Mouse (Mus musculus) kidney, adult 2 months (tissue): ENCODE measurements around the gene Yeats2. TPM values are rescaled to one million over a fixed set of nuclear protein-coding genes. Genes with fewer than 3 reads are reported as not detected.
A peak's percentile ranks its signal among the peaks of the same experiment; 100 is the strongest.

ENCODE experiments used
- DNase-seq: peaks from one replicate; pipeline ENCODE4 v3.0.0; 2021
- H3K27ac ChIP-seq: fragments of 200-500 bp; 2 replicates; pipeline ENCODE4 v1.5.1; 2012; ENCODE audit warnings: low read depth, low read length, control low read depth, inconsistent platforms; ENCODE audit not compliant: insufficient read depth
- H3K27me3 ChIP-seq: fragments of 200-500 bp; replicated peaks from 2 replicates; pipeline ENCODE4 v1.6.1; 2012; ENCODE audit warnings: mild to moderate bottlenecking, moderate library complexity, low read length, inconsistent platforms; ENCODE audit not compliant: control insufficient read depth, insufficient read depth
- H3K36me3 ChIP-seq: fragments of 200-500 bp; 2 replicates; pipeline ENCODE4 v1.6.1; 2012; ENCODE audit warnings: mild to moderate bottlenecking, moderate library complexity, low read length, inconsistent platforms; ENCODE audit not compliant: control insufficient read depth, insufficient read depth
- H3K4me1 ChIP-seq: fragments of 200-500 bp; 2 replicates; pipeline ENCODE4 v1.6.1; 2011; ENCODE audit warnings: low read length; ENCODE audit not compliant: control insufficient read depth, insufficient read depth
- H3K4me3 ChIP-seq: fragments of 200-500 bp; 2 replicates; pipeline ENCODE4 v1.5.1; 2011; ENCODE audit warnings: mild to moderate bottlenecking, low read depth, low read length, control low read depth; ENCODE audit not compliant: insufficient read depth
- CTCF ChIP-seq: fragments of 200-500 bp; conservative IDR thresholded peaks from 2 replicates; pipeline ENCODE4 v1.5.1; 2011; ENCODE audit warnings: low read depth, mild to moderate bottlenecking, control low read depth, low read length, moderate library complexity, mixed read lengths; ENCODE audit not compliant: insufficient read depth, insufficient read length
- POLR2A ChIP-seq: fragments of 200-500 bp; IDR thresholded peaks from one replicate; pipeline ENCODE4 v1.6.1; 2011; ENCODE audit warnings: low read depth, low read length, control low read depth
- WGBS: fragments of 180-500 bp; shearing (Covaris S2); methylation state at CpG from one replicate; pipeline ENCODE4 v1.1.7; 2018; 5-methylcytosine and 5-hydroxymethylcytosine counted together
- polyA plus RNA-seq: library from polyadenylated mRNA; depleted of rRNA; stranded (reverse); fragments of >200 nt; gene quantifications from 2 replicates; pipeline ENCODE4 v1.2.3, GENCODE M21; 2012

Gene Yeats2
- polyA plus RNA-seq, 1 experiment: 11.9 TPM

DNA sequence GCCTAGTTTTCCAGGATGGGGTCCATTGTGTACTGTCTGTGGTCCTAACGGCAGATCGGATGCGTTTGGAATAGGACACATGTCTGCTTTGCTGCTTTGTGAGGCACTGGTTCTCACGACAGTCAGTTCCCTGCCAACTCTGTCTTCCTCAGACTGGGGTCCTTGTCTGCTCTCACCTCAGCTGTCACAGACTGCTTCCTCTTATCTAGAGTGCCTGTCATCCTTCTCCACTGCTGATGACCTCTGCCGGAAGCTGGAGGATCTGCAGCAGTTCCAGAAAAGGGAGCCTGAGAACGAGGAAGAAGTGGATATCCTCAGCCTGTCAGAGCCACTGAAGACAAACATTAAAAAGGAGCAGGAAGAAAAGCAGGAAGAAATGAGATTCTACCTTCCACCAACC, 86.6 kb downstream of the Yeats2 start:
- H3K4me3 ChIP-seq: no peak overlapping the region
- DNase-seq: no peak
- no peaks in the 10 kb centered on the region for H3K27me3 ChIP-seq
- WGBS: 73% methylated on average over 6 of the region's 6 CpGs
- no peak overlapping the region for H3K27ac ChIP-seq
- no peak for TF ChIP-seq CTCF
- no peak for TF ChIP-seq POLR2A
- H3K36me3 ChIP-seq: peaks cover 4% of the 10 kb centered on the region
- no peaks in the 10 kb centered on the region for H3K4me1 ChIP-seq

DNA sequence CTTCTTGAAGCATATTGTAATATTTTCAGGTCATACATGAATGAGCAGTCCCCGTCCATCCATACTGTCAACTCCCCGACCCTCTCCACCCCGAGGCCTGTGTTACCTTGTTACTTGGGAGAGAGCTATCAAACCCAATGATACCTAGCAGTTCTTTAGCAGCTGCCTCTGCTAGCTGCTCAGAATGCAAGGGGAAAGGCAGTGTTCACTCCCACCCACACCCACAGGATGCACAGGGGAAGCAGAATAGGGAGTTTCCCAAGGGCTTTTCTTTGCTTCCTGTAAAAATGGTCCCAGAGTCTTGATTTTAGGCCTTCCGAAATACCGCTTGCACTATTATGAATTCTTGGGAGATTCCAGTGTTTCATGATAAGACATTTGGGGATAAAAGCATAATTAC, 87.3 kb downstream of the Yeats2 start:
- 89% methylated on average over 5 of the region's 5 CpGs for whole genome bisulfite sequencing
- Histone ChIP-seq H3K27me3 (no peaks in the 10 kb centered on the region), H3K4me1 (no peaks in the 10 kb centered on the region), H3K4me3 (no peak overlapping the region), H3K36me3 (peaks cover 4% of the 10 kb centered on the region), H3K27ac (no peak overlapping the region)
- DNase-seq: no peak
- no peak for TF ChIP-seq POLR2A
- TF ChIP-seq CTCF: no peak

DNA sequence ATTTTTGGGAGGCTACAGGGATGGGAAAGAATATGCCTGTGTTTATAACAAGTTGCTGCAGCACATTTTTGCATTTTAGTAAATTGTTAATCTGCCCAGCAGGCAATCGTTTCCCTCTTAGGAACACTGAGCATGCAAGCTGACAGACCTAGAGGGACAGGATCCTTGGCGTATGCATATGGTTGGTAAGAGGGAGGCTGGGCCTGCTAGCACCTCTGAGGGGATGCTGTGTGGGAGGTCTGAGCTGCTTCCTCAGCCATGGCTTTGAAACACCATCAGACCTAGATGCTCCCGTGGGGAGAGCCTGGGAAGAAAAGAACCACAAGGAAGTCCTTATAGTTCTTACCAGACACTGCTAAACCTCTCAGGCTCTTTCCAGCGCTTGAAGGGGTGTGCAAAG, 93.5 kb downstream of the Yeats2 start:
- Histone ChIP-seq H3K4me1 (no peaks in the 10 kb centered on the region), H3K27ac (no peak overlapping the region), H3K4me3 (no peak overlapping the region), H3K27me3 (no peaks in the 10 kb centered on the region), H3K36me3 (no peaks in the 10 kb centered on the region)
- 45% methylated on average over 4 of the region's 4 CpGs for WGBS
- DNase-seq: no peak
- TF ChIP-seq POLR2A (no peak), CTCF (no peak)

DNA sequence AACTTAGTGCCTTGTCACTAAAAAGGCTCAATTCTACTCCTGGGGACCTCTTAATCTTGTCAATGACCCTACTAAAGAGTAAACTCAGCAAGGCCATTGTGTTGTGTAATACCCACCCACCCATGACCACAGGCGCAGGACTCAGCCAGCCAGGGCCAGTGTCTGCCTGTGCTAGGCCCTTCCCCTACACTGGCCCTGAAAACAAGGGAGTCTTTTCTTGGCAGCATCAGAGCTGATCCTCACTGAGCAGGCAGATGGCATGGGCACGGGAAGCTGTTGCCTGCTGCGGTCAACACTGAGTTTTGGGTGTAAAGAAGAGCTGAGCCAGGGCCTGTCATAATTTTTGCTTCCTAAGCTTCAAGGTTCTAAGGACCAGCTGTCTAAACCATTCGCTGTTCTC, 96.6 kb downstream of the Yeats2 start:
- WGBS: 51% methylated on average over 4 of the region's 4 CpGs
- no peaks in the 10 kb centered on the region for H3K27me3 ChIP-seq
- TF ChIP-seq POLR2A: no peak
- TF ChIP-seq CTCF: no peak
- no peak overlapping the region for H3K27ac ChIP-seq
- peak; percentile 7 for DNase-seq
- no peaks in the 10 kb centered on the region for H3K4me1 ChIP-seq
- no peak overlapping the region for H3K4me3 ChIP-seq
- H3K36me3 ChIP-seq: no peaks in the 10 kb centered on the region

DNA sequence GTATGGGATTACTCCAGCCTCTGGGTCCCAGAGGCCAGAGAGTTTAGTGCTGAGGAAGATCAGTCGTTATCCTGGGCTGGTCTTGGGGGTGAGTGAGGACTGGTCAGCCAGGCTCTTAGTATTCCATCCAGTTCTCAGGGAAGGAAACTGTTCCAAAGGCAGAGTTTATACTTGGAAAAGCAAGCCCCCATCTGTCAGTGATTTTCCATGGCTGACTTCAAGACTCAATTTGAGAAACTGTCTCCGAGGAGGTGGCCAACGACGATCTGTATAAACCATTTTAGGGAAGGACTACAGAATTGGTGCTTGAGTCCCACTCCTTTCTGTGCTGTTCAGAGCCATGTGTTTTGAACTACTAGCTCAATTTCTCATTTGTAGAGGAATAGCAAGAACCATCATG, 97.8 kb downstream of the Yeats2 start:
- Histone ChIP-seq H3K4me1 (no peaks in the 10 kb centered on the region), H3K27me3 (no peaks in the 10 kb centered on the region), H3K4me3 (no peak overlapping the region), H3K36me3 (no peaks in the 10 kb centered on the region), H3K27ac (no peak overlapping the region)
- WGBS: 89% methylated on average over 4 of the region's 4 CpGs
- no peak for TF ChIP-seq POLR2A
- TF ChIP-seq CTCF: no peak
- no peak for DNase-seq

DNA sequence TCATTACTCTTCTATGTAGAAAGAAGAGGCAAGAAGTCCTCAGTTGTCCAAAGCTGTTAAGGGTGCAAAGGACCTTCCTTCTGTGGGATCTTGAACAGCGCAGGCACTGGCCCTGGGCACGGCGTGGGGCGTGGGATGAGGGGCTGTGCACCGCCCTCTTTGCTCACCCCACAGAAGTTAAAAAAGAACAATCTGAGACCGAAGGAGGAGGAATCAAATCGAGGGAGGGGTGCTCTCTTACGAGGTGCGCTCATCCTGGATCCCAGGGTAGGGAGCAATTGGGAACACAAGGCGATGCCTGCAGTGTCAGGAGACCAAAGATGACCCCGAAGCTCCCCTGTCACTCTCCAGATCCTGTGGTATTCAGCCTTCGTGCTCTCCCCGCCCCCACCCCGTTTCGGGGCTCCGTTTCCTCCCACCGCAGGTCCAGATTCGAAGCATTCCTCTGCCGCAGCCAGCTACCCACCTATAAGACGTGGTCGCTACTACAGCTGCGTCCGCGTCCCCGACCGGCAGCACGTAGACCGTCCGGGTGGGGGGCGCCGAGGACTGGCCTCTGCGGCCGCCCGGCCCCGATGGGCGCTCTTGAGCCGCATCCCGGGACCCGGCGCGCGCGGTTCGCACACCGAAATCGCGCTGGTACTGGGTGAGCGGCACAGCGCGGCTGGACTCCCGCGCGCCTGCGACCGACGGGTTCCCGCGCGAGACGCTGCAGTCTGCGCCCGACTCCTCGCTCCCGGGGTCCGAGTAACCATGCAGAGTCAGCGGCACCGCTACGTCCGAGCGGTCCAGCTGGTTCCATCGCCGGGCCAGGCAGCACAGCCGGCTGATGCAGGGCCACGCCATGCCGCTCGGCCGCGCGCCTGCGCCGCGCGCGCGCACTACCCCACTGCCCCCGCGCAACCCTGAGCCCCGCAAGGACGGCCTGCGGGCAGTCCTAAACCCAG, 99.9 kb downstream of the Yeats2 start, which contains the start of gene Map6d1:
TSS of gene Map6d1 (minus strand) at position 891 of the 947 bp plus-strand sequence.
- Histone ChIP-seq H3K27ac (no peak within 1 kb of the TSS), H3K4me1 (no peaks in the 10 kb centered on the region), H3K36me3 (no peaks in the 10 kb centered on the region), H3K4me3 (peak within 1 kb of the TSS; percentile 60), H3K27me3 (no peaks in the 10 kb centered on the region)
- 2% methylated on average over 90 of the region's 90 CpGs for WGBS
- TF ChIP-seq CTCF (no peak), POLR2A (no peak)
- DNase-seq: peak; percentile 17

DNA sequence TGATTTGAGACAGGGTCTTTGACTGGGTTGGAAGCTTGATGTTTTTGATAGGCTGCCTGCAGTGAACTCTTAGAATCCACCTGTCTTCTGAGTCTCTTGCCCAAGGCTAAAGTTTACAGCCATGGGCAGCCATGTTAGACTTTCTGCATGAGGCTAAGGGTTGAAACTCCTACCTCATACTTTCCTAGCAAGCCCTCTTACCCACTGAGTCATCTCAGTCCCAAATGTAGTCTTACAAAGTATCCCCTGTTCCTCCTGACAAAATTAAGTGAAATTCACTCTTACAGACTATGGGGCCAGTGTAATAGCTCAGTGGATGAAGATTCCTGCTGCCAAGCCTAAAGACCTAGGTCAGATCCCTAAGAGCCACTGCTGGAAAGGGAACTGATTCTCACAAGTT, 106.2 kb downstream of the Yeats2 start:
- Histone ChIP-seq H3K27ac (no peak overlapping the region), H3K4me3 (no peak overlapping the region), H3K27me3 (no peaks in the 10 kb centered on the region), H3K4me1 (no peaks in the 10 kb centered on the region), H3K36me3 (no peaks in the 10 kb centered on the region)
- TF ChIP-seq POLR2A: no peak
- no peak for TF ChIP-seq CTCF
- no peak for DNase-seq
